Mouse (Mus musculus): ENCODE data around the gene Smim12. TPM values are rescaled to one million over a fixed set of nuclear protein-coding genes. Genes with fewer than 3 reads are reported as not detected.

The Smim12 gene
- total and polyA plus RNA-seq, 3 experiments, result 30.9 to 33.6 (median 31.3) TPM

DNA sequence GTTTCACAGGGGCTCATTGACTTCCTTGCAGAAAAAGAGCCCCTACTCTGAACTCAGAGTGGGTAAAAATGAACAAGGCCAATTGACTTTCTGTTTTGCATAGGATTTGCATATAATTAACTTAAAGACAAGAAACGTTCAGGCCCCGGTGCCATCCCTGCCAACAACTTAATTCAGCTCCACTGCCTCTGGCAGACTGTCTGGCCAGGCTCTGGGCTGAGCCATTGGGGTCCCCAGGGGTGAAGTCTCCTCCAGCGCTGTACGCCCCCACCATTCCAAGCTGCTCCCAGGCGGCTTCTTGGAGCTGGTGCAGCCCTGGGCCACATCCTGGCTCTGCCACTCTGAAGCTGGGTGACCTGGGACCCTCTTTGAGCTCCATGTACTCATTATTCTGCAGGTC is 11.0 kb upstream of the Smim12 start:
- Histone ChIP-seq H3K4me3 (replicated peaks in 1 of 3; ENCODE audit: low read depth in 2 of 3, low read length in 2 of 3, poor library complexity in 1 of 3) (no peak overlapping the region), H3K27ac (ENCODE audit: insufficient read depth, low read depth) (no peak overlapping the region), H3K27me3 (replicated peaks) (peaks cover 69% of the 10 kb centered on the region), H3K9ac (ENCODE audit: insufficient read depth, low read depth) (no peak overlapping the region), H3K79me2 (replicated peaks; ENCODE audit: control insufficient read depth, extremely low read depth, insufficient read depth, poor library complexity, severe bottlenecking) (no peaks in the 10 kb centered on the region), H3K36me3 (replicated peaks in 1 of 2; ENCODE audit: control insufficient read depth in 1 of 2, insufficient read depth in 1 of 2, low read length in 1 of 2) (no peaks in the 10 kb centered on the region), H3K4me1 (ENCODE audit: control insufficient read depth in 1 of 2, insufficient read depth in 2 of 2) (peaks cover 3 to 6% of the 10 kb centered on the region in 2 experiments; a peak in 3 of 4 replicates), H3K9me3 (replicated peaks; ENCODE audit: low read length) (no peaks in the 10 kb centered on the region), H3K4me2 (ENCODE audit: insufficient read depth, low read depth, poor library complexity, severe bottlenecking) (no peak overlapping the region)
- DNase-seq (ENCODE audit: extremely low read depth), result no peak
- dilution Hi-C loops (cut with MboI; ENCODE audit: extremely low pct_ligation_motif_present, extremely low pct_unique_long_range_greater_than_20kb, low sequenced_read_pairs), result no loop called here
- in situ Hi-C loops (cut with MboI; ENCODE audit: low pct_ligation_motif_present, low pct_unique_long_range_greater_than_20kb, low sequenced_read_pairs), result no loop called here
- TF ChIP-seq MAFK (IDR thresholded peaks at IDR 0.05; ENCODE audit: insufficient replicate concordance, low read length) (no peak), HCFC1 (IDR thresholded peaks at IDR 0.05; ENCODE audit: low read depth, low read length) (no peak), USF2 (conservative IDR thresholded peaks at IDR 0.05; ENCODE audit: low read depth, low read length) (no peak), NELFE (IDR thresholded peaks at IDR 0.05; ENCODE audit: low read depth, low read length) (no peak), ZKSCAN1 (IDR thresholded peaks at IDR 0.05; ENCODE audit: borderline replicate concordance, low read depth, low read length) (no peak), ZMIZ1 (IDR thresholded peaks at IDR 0.05; ENCODE audit: low read depth, low read length) (no peak), NRF1 (IDR thresholded peaks at IDR 0.05; ENCODE audit: low read depth, low read length) (no peak), ETS1 (conservative IDR thresholded peaks at IDR 0.05; ENCODE audit: low read depth, low read length) (no peak), CHD1 (IDR thresholded peaks at IDR 0.05; ENCODE audit: low read depth, low read length) (no peak), E2F4 (IDR thresholded peaks at IDR 0.05; ENCODE audit: insufficient replicate concordance, low read depth, low read length) (no peak), USF1 (IDR thresholded peaks at IDR 0.05; ENCODE audit: low read depth, low read length) (no peak), MXI1 (IDR thresholded peaks at IDR 0.05; ENCODE audit: low read depth, low read length) (no peak), ELF1 (IDR thresholded peaks at IDR 0.05; ENCODE audit: low read depth, low read length) (no peak), TBP (conservative IDR thresholded peaks at IDR 0.05; ENCODE audit: low read depth, low read length) (no peak), ZC3H11A (IDR thresholded peaks at IDR 0.05; ENCODE audit: low read depth, low read length) (no peak), RCOR1 (conservative IDR thresholded peaks at IDR 0.05; ENCODE audit: low read depth, low read length) (no peak), EP300 (IDR thresholded peaks at IDR 0.05; ENCODE audit: low read length) (no peak), KAT2A (IDR thresholded peaks at IDR 0.05; ENCODE audit: insufficient replicate concordance, low read length) (no peak), GABPA (IDR thresholded peaks at IDR 0.05; ENCODE audit: insufficient replicate concordance, low read depth, low read length) (no peak), ZNF384 (IDR thresholded peaks at IDR 0.05; ENCODE audit: low read depth, low read length) (no peak)

DNA sequence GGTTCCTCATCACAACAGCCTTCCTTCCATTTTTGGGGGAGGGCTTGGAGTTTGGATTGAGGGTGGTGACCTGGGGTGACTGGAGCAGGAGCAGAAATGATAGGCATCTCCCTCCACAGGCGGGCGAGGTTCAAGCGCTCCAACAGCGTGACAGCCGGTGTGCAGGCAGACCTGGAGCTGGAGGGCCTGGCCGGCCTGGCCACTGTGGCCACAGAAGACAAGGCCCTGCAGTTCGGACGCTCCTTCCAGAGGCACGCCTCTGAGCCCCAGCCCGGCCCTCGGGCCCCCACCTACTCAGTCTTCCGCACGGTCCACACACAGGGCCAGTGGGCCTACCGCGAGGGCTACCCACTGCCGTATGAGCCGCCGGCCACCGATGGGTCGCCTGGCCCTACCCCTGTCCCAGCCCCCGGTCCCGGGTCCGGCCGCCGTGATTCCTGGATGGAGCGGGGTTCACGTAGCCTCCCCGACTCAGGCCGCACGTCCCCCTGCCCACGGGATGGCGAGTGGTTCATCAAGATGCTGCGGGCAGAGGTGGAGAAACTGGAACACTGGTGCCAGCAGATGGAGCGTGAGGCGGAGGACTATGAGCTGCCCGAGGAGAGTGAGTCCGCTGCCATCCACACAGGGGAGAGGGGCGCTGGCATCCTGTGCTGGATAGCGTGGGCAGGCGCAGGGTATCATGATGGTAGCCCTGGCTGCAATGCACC is 10.0 kb upstream of the Smim12 start:
- Histone ChIP-seq H3K79me2 (replicated peaks; ENCODE audit: control insufficient read depth, extremely low read depth, insufficient read depth, poor library complexity, severe bottlenecking) (no peaks in the 10 kb centered on the region), H3K27ac (ENCODE audit: insufficient read depth, low read depth) (no peak overlapping the region), H3K9me3 (replicated peaks; ENCODE audit: low read length) (no peaks in the 10 kb centered on the region), H3K9ac (ENCODE audit: insufficient read depth, low read depth) (no peak overlapping the region), H3K36me3 (replicated peaks in 1 of 2; ENCODE audit: control insufficient read depth in 1 of 2, insufficient read depth in 1 of 2, low read length in 1 of 2) (no peaks in the 10 kb centered on the region), H3K4me1 (ENCODE audit: control insufficient read depth in 1 of 2, insufficient read depth in 2 of 2) (peaks cover 3 to 6% of the 10 kb centered on the region in 2 experiments; a peak in 3 of 4 replicates), H3K4me2 (ENCODE audit: insufficient read depth, low read depth, poor library complexity, severe bottlenecking) (no peak overlapping the region), H3K4me3 (replicated peaks in 1 of 3; ENCODE audit: low read depth in 2 of 3, low read length in 2 of 3, poor library complexity in 1 of 3) (no peak overlapping the region), H3K27me3 (replicated peaks) (peaks cover 70% of the 10 kb centered on the region)
- TF ChIP-seq GABPA (IDR thresholded peaks at IDR 0.05; ENCODE audit: insufficient replicate concordance, low read depth, low read length) (no peak), MYC (IDR thresholded peaks at IDR 0.05; ENCODE audit: low read depth, low read length) (no peak), CTCF (conservative IDR thresholded peaks at IDR 0.05 in 1 of 2, IDR thresholded peaks at IDR 0.05 in 1 of 2; ENCODE audit: low read depth in 2 of 2, low read length in 2 of 2) (no peak), CHD2 (IDR thresholded peaks at IDR 0.05; ENCODE audit: low read length) (no peak), TCF12 (IDR thresholded peaks at IDR 0.05; ENCODE audit: low read depth, low read length) (no peak), NELFE (IDR thresholded peaks at IDR 0.05; ENCODE audit: low read depth, low read length) (no peak), ZMIZ1 (IDR thresholded peaks at IDR 0.05; ENCODE audit: low read depth, low read length) (no peak), RAD21 (IDR thresholded peaks at IDR 0.05; ENCODE audit: low read depth, low read length) (no peak), MAZ (IDR thresholded peaks at IDR 0.05; ENCODE audit: low read depth, low read length) (no peak), MXI1 (IDR thresholded peaks at IDR 0.05; ENCODE audit: low read depth, low read length) (no peak), ETS1 (conservative IDR thresholded peaks at IDR 0.05; ENCODE audit: low read depth, low read length) (no peak), ELF1 (IDR thresholded peaks at IDR 0.05; ENCODE audit: low read depth, low read length) (no peak), HCFC1 (IDR thresholded peaks at IDR 0.05; ENCODE audit: low read depth, low read length) (no peak), JUND (conservative IDR thresholded peaks at IDR 0.05; ENCODE audit: low read depth, low read length) (no peak), BHLHE40 (IDR thresholded peaks at IDR 0.05; ENCODE audit: low read depth, low read length) (no peak), ZC3H11A (IDR thresholded peaks at IDR 0.05; ENCODE audit: low read depth, low read length) (no peak), MAFK (IDR thresholded peaks at IDR 0.05; ENCODE audit: insufficient replicate concordance, low read length) (no peak), KAT2A (IDR thresholded peaks at IDR 0.05; ENCODE audit: insufficient replicate concordance, low read length) (no peak), TBP (conservative IDR thresholded peaks at IDR 0.05; ENCODE audit: low read depth, low read length) (no peak)
- in situ Hi-C loops (cut with MboI; ENCODE audit: low pct_ligation_motif_present, low pct_unique_long_range_greater_than_20kb, low sequenced_read_pairs) (no loop called here), dilution Hi-C loops (cut with MboI; ENCODE audit: extremely low pct_ligation_motif_present, extremely low pct_unique_long_range_greater_than_20kb, low sequenced_read_pairs) (no loop called here)
- DNase-seq (ENCODE audit: extremely low read depth), result no peak

All from CH12.LX (cell line).